Mouse (Mus musculus): ENCODE measurements around the gene Nfix. TPM values are rescaled to one million over a fixed set of nuclear protein-coding genes. Genes with fewer than 3 reads are reported as not detected.

The Nfix gene
- polyA plus RNA-seq, 1 experiment from 2014 or later: 8.4 TPM

DNA sequence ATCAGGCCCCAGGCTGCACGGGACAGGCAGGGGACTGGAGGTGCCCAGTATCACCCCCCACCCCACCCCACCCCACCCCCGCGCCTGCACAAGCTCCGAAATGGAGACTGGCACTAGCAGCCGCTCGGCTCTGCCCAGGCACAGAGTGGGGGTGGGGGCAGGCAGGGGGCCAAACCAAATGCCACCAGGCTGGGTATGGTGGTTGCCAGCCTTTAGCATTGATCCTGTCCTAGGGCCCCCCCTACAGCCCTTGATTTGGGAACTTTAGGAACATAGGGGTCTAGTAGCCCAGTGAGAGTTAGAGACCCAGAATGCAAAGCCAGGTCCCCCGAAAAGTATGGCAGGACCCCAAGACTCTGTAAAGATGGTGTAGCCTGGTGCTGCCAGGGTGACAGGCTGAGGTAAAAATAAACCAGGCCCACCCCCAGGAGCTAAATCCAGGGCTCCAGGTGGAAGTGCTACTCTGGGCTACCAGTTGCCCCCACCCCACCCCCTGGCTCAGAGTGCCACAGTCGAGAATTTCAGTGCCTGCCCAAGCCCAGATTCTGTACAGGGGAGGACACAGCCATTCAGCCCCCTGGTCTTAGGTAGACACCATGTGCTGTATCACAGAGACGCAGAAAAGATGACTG is 10.2 kb downstream of the Nfix start:
- H3K36me3 ChIP-seq: no peaks in the 10 kb centered on the region
- no peak overlapping the region for H3K9ac ChIP-seq
- H3K4me1 ChIP-seq: peaks cover 10% of the 10 kb centered on the region
- no peak overlapping the region for H3K4me3 ChIP-seq
- 75% methylated on average over 9 of the region's 9 CpGs for WGBS
- no peak overlapping the region for H3K27ac ChIP-seq
- peaks cover 98% of the 10 kb centered on the region for H3K27me3 ChIP-seq (replicated peaks)
- ATAC-seq (ENCODE audit: low FRiP score, low read depth): no peak
- H3K9me3 ChIP-seq: no peaks in the 10 kb centered on the region
- H3K4me2 ChIP-seq (replicated peaks): no peak overlapping the region

GRCm38 (mm10) chr8:84789345-84789744 is 10.8 kb downstream of the Nfix start:
- H3K9ac ChIP-seq: no peak overlapping the region
- peaks cover 98% of the 10 kb centered on the region for H3K27me3 ChIP-seq (replicated peaks)
- H3K36me3 ChIP-seq: no peaks in the 10 kb centered on the region
- H3K4me3 ChIP-seq: no peak overlapping the region
- H3K9me3 ChIP-seq: no peaks in the 10 kb centered on the region
- ATAC-seq (ENCODE audit: low FRiP score, low read depth): no peak
- WGBS: 46% methylated on average over 5 of the region's 5 CpGs
- H3K4me2 ChIP-seq (replicated peaks): no peak overlapping the region
- no peak overlapping the region for H3K27ac ChIP-seq
- H3K4me1 ChIP-seq: peaks cover 16% of the 10 kb centered on the region

DNA sequence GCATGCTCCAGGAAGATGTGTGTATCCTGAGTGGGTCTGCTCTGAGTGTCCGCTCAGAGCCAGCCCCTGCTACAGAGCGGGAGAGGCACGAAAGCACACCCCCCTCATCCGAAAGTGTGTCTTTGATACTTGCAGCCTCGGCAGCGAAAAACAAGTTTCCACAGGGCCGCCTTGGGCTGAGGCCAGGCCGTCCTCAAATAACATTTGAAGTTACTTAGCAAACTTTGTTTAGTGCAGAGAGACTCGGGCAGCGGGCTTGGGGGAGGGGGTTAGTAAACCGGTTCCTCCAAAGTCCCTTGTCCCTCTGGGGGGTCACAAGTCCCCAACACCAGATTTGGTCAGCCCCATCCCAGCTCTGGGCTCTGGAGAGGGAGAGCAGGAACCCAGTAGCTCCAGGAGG is 11.2 kb downstream of the Nfix start:
- no peak overlapping the region for H3K4me2 ChIP-seq (replicated peaks)
- WGBS: 12% methylated on average over 11 of the region's 11 CpGs

GRCm38 (mm10) chr8:84787523-84788302 is 12.4 kb downstream of the Nfix start:
- no peaks in the 10 kb centered on the region for H3K36me3 ChIP-seq
- no peak overlapping the region for H3K4me3 ChIP-seq
- no peaks in the 10 kb centered on the region for H3K9me3 ChIP-seq
- no peak overlapping the region for H3K9ac ChIP-seq
- ATAC-seq (ENCODE audit: low FRiP score, low read depth): no peak
- WGBS: 3% methylated on average over 14 of the region's 14 CpGs
- peaks cover 98% of the 10 kb centered on the region for H3K27me3 ChIP-seq (replicated peaks)
- H3K4me2 ChIP-seq (replicated peaks): no peak overlapping the region
- H3K27ac ChIP-seq: no peak overlapping the region
- peaks cover 12% of the 10 kb centered on the region for H3K4me1 ChIP-seq

More for the DNA sequence above, 11.2 kb downstream of the Nfix start:
- Histone ChIP-seq H3K4me1 (peaks cover 15% of the 10 kb centered on the region), H3K4me3 (no peak overlapping the region), H3K9ac (no peak overlapping the region), H3K27ac (no peak overlapping the region), H3K36me3 (no peaks in the 10 kb centered on the region), H3K27me3 (replicated peaks) (peaks cover 98% of the 10 kb centered on the region), H3K9me3 (no peaks in the 10 kb centered on the region)
- no peak for ATAC-seq (ENCODE audit: low FRiP score, low read depth)

DNA sequence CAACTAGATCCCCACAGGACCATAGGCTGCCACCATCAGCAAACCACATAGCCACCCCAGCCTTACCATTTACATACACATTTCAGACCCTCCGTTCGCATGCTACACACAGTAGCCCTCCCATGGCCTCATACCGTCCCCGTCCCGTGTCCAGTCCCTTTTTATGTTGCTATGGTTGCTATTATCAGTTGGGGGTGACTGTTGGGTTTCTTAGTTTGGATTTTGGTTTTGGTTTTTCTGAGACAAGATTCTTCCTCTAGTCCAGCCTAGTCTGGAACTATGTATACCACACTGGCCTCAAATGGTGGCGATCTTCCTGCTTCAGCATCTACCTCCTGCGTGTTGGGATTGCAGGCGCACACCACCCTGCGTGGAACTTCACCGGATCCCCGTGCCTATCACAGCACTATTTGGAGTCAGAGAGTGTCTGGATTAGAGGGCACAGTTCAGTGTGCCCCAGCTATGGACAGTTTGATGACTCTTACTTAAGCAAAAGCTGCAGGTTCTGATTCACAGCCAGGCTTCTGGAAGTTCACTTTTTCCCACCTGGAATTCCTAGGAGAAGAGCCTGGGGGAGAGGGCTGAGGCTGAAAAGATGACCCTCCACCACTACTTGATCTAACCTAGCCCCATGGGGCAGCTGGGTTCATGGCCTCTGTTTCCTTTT is 13.2 kb downstream of the Nfix start:
- no peak overlapping the region for H3K9ac ChIP-seq
- H3K9me3 ChIP-seq: no peaks in the 10 kb centered on the region
- no peak for ATAC-seq (ENCODE audit: low FRiP score, low read depth)
- peaks cover 98% of the 10 kb centered on the region for H3K27me3 ChIP-seq (replicated peaks)
- H3K36me3 ChIP-seq: no peaks in the 10 kb centered on the region
- 6% methylated on average over 11 of the region's 11 CpGs for WGBS
- H3K4me3 ChIP-seq: no peak overlapping the region
- H3K27ac ChIP-seq: no peak overlapping the region
- H3K4me1 ChIP-seq: peaks cover 12% of the 10 kb centered on the region
- H3K4me2 ChIP-seq (replicated peaks): no peak overlapping the region

- no peak overlapping the region for H3K27ac ChIP-seq
Observed at GRCm38 (mm10) chr8:84785756-84786677, 14.1 kb downstream of the Nfix start.

GRCm38 (mm10) chr8:84785506-84785755 is 14.7 kb downstream of the Nfix start:
- no peak for ATAC-seq (ENCODE audit: low FRiP score, low read depth)
- Histone ChIP-seq H3K9me3 (no peaks in the 10 kb centered on the region), H3K9ac (no peak overlapping the region), H3K27ac (no peak overlapping the region), H3K27me3 (replicated peaks) (peaks cover 100% of the 10 kb centered on the region), H3K4me1 (peaks cover 12% of the 10 kb centered on the region), H3K36me3 (no peaks in the 10 kb centered on the region), H3K4me2 (replicated peaks) (no peak overlapping the region), H3K4me3 (no peak overlapping the region)
- WGBS: 4% methylated on average over 11 of the region's 11 CpGs

More at GRCm38 (mm10) chr8:84785756-84786677, 14.1 kb downstream of the Nfix start:
- Histone ChIP-seq H3K27me3 (replicated peaks) (peaks cover 100% of the 10 kb centered on the region), H3K4me1 (peaks cover 12% of the 10 kb centered on the region), H3K9me3 (no peaks in the 10 kb centered on the region), H3K4me2 (replicated peaks) (no peak overlapping the region; the same call in 1 of the 2 replicates), H3K36me3 (no peaks in the 10 kb centered on the region), H3K4me3 (no peak overlapping the region), H3K9ac (no peak overlapping the region)
- 1% methylated on average over 38 of the region's 38 CpGs for WGBS
- ATAC-seq (ENCODE audit: low FRiP score, low read depth): no peak

GRCm38 (mm10) chr8:84784681-84785505 is 15.3 kb downstream of the Nfix start:
- Histone ChIP-seq H3K4me2 (replicated peaks) (peak overlapping the region; percentile 10; the same call in 1 of the 2 replicates), H3K4me3 (no peak overlapping the region)

GRCm38 (mm10) chr8:84783919-84784581 is 16.1 kb downstream of the Nfix start:
- no peak overlapping the region for H3K27ac ChIP-seq
- under 1% methylated on average over 33 of the region's 33 CpGs for WGBS
- peaks cover 100% of the 10 kb centered on the region for H3K27me3 ChIP-seq (replicated peaks)
- no peaks in the 10 kb centered on the region for H3K9me3 ChIP-seq
- peak overlapping the region; percentile 10; the same call in 1 of the 2 replicates for H3K4me2 ChIP-seq (replicated peaks)
- ATAC-seq (ENCODE audit: low FRiP score, low read depth): no peak
- peaks cover 22% of the 10 kb centered on the region for H3K4me1 ChIP-seq
- H3K36me3 ChIP-seq: no peaks in the 10 kb centered on the region
- H3K9ac ChIP-seq: no peak overlapping the region
- H3K4me3 ChIP-seq: 0 out of 2 replicates have a peak overlapping the region, but pooled peaks have one; percentile 0

More at GRCm38 (mm10) chr8:84784681-84785505, 15.3 kb downstream of the Nfix start:
- no peaks in the 10 kb centered on the region for H3K36me3 ChIP-seq
- ATAC-seq (ENCODE audit: low FRiP score, low read depth): no peak
- no peaks in the 10 kb centered on the region for H3K9me3 ChIP-seq
- peaks cover 16% of the 10 kb centered on the region for H3K4me1 ChIP-seq
- peaks cover 100% of the 10 kb centered on the region for H3K27me3 ChIP-seq (replicated peaks)
- no peak overlapping the region for H3K9ac ChIP-seq
- WGBS: under 1% methylated on average over 48 of the region's 48 CpGs
- no peak overlapping the region for H3K27ac ChIP-seq

GRCm38 (mm10) chr8:84783198-84783918 is 16.8 kb downstream of the Nfix start:
- Histone ChIP-seq H3K9ac (no peak overlapping the region), H3K4me3 (no peak overlapping the region), H3K9me3 (no peaks in the 10 kb centered on the region), H3K4me2 (replicated peaks) (no peak overlapping the region), H3K4me1 (peaks cover 24% of the 10 kb centered on the region), H3K36me3 (no peaks in the 10 kb centered on the region), H3K27me3 (replicated peaks) (peaks cover 100% of the 10 kb centered on the region), H3K27ac (no peak overlapping the region)
- WGBS: 4% methylated on average over 11 of the region's 11 CpGs
- ATAC-seq (ENCODE audit: low FRiP score, low read depth): no peak

All from neural tube, embryonic 12.5 days (tissue).